Mouse (Mus musculus): ENCODE data around the gene C2cd6. TPM values are rescaled to one million over a fixed set of nuclear protein-coding genes. Genes with fewer than 3 reads are reported as not detected.

The C2cd6 gene
- polyA plus RNA-seq (2015; fragmentation: Nextera tagmentation; extraction: Ambion mirVana): not detected in 2 replicates

DNA sequence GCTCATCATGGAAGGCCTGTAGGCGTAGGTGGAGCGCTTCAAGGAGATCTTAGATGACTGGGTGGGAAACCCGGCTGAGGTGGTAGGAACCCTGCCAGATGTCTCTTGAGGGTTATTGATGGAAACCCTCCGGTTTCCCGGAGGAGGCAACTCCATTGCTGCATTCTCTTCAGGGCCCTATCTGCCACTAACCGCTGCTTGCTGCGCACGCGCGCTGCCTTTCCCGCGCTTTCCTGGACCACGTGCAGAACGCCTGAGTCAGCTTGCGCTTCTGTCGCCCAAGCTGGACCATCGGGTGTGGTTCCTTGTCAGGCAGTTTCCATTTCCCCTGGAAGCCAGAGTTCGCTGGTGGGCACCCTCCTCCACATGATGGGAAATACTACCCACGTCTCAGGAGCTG, at the start of gene C2cd6:
Gene C2cd6, minus strand, starts transcription at position 196 of the 400 bp plus-strand sequence.
- WGBS: 81% methylated on average over 19 of the region's 19 CpGs
- Histone ChIP-seq H3K9me3 (no peaks in the 10 kb centered on the region), H3K4me2 (no peak within 1 kb of the TSS), H3K9ac (no peak within 1 kb of the TSS), H3K4me1 (no peaks in the 10 kb centered on the region), H3K4me3 (no peak within 1 kb of the TSS), H3K36me3 (no peaks in the 10 kb centered on the region; the same call in 1 of the 2 replicates), H3K27ac (replicated peaks) (no peak within 1 kb of the TSS), H3K27me3 (replicated peaks) (no peaks in the 10 kb centered on the region)
- ATAC-seq (ENCODE audit: extremely low read depth, insufficient number of reproducible peaks, low FRiP score, low TSS enrichment): no peak

DNA sequence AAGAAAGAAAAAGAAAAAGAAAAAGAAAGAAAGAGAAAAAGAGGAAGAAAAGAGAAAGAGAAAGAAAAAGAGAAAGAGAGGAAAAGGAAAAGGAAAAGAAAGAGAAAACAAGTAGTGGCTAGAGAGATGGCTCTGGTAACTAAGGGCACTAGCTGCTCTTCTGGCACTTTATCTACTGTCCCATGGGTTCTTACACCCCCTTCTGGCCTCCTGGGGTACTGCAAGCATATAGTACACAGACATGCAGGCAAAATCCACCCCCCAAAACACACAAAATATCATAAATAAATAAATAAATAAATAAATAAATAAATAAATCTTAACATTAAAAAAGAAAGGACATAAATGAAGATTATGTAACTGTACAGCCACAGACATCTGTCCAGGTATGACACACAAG, 48.1 kb upstream of the C2cd6 start:
- no peaks in the 10 kb centered on the region for H3K36me3 ChIP-seq
- H3K9me3 ChIP-seq: no peaks in the 10 kb centered on the region
- no peak overlapping the region for H3K27ac ChIP-seq (replicated peaks)
- ATAC-seq (ENCODE audit: extremely low read depth, insufficient number of reproducible peaks, low FRiP score, low TSS enrichment): no peak
- H3K4me1 ChIP-seq: 0 out of 2 replicates have a peak, but pooled peaks cover 4% of the 10 kb centered on the region
- no peak overlapping the region for H3K9ac ChIP-seq
- H3K4me2 ChIP-seq: no peak overlapping the region
- no peak overlapping the region for H3K4me3 ChIP-seq
- H3K27me3 ChIP-seq (replicated peaks): no peaks in the 10 kb centered on the region; the same call in 1 of the 2 replicates

DNA sequence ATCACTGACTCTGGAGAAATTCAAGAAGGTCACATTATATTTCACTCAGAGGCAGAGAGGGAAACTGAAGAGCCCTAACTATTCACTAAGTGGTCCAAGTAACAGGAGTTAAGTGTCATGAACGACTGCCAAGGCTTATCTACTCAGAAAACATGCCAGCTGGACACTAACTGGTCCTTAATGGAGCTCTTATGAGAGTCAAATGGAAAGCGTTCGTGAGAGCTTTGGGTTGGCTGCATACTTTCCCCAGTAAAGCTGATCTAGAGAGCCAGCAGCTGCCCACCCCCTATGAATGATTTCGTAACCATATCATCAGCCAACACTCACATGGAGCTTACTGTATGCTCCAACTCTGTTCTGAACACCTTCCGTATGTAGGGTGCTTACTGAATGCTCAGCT, 39.7 kb upstream of the C2cd6 start:
- 32% methylated on average over 5 of the region's 5 CpGs for WGBS
- ATAC-seq (ENCODE audit: extremely low read depth, insufficient number of reproducible peaks, low FRiP score, low TSS enrichment): no peak; the same call in 1 of the 2 replicates
- peak overlapping the region; percentile 16; the same call in 1 of the 2 replicates for H3K4me2 ChIP-seq
- H3K27ac ChIP-seq (replicated peaks): no peak overlapping the region; the same call in 1 of the 2 replicates
- no peak overlapping the region for H3K4me3 ChIP-seq
- peaks cover 11% of the 10 kb centered on the region for H3K4me1 ChIP-seq
- no peaks in the 10 kb centered on the region for H3K36me3 ChIP-seq
- no peaks in the 10 kb centered on the region for H3K9me3 ChIP-seq
- no peak overlapping the region; the same call in 1 of the 2 replicates for H3K9ac ChIP-seq
- no peaks in the 10 kb centered on the region; the same call in none of the 2 replicates for H3K27me3 ChIP-seq (replicated peaks)

DNA sequence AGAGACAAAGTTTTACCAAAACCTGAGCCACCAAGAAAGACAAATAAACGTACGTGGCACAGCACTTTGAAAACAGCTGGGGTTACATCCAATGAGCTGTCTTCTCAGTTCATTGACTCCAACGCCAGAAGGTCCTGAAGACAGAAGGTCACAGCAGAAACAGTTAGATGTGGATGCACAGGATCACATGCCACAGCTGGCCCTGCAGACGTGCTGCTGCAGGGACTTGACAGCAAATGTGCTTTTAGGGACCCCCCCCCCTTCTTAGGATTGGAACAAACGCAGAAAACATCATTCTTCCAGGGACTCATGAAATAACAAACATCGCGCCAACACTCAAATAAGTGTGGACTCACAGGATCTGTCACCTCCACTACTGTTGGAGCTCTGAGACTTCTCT, 34.2 kb upstream of the C2cd6 start:
- Histone ChIP-seq H3K27ac (replicated peaks) (no peak overlapping the region), H3K4me3 (no peak overlapping the region), H3K9ac (no peak overlapping the region), H3K27me3 (replicated peaks) (no peaks in the 10 kb centered on the region; the same call in none of the 2 replicates), H3K4me2 (no peak overlapping the region), H3K9me3 (no peaks in the 10 kb centered on the region), H3K4me1 (peaks cover under 1% of the 10 kb centered on the region), H3K36me3 (no peaks in the 10 kb centered on the region)
- 63% methylated on average over 7 of the region's 7 CpGs for WGBS
- no peak for ATAC-seq (ENCODE audit: extremely low read depth, insufficient number of reproducible peaks, low FRiP score, low TSS enrichment)

DNA sequence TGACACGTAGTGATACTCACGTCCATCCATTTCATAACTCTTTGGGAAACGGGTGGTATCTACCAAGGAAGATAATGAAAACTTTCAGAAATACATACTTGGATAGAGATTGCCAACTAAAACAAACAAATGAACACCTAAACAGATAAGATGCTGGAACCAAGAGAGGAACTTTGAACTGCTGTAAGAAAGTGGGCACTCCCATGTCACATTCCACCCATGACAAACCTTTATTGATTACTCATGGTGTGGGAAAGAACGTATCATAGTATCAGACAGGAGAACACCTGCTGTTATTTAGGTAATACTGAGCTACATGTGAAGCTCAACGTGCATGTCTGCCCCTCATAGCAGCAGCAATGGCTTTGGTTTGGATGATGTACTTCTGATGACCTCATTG, 30.9 kb upstream of the C2cd6 start:
- Histone ChIP-seq H3K27me3 (replicated peaks) (no peaks in the 10 kb centered on the region; the same call in 1 of the 2 replicates), H3K36me3 (no peaks in the 10 kb centered on the region), H3K4me1 (peaks cover 2% of the 10 kb centered on the region), H3K27ac (replicated peaks) (no peak overlapping the region), H3K4me3 (no peak overlapping the region), H3K9me3 (no peaks in the 10 kb centered on the region), H3K4me2 (no peak overlapping the region), H3K9ac (no peak overlapping the region)
- ATAC-seq (ENCODE audit: extremely low read depth, insufficient number of reproducible peaks, low FRiP score, low TSS enrichment): no peak
- 61% methylated on average over 5 of the region's 5 CpGs for WGBS

DNA sequence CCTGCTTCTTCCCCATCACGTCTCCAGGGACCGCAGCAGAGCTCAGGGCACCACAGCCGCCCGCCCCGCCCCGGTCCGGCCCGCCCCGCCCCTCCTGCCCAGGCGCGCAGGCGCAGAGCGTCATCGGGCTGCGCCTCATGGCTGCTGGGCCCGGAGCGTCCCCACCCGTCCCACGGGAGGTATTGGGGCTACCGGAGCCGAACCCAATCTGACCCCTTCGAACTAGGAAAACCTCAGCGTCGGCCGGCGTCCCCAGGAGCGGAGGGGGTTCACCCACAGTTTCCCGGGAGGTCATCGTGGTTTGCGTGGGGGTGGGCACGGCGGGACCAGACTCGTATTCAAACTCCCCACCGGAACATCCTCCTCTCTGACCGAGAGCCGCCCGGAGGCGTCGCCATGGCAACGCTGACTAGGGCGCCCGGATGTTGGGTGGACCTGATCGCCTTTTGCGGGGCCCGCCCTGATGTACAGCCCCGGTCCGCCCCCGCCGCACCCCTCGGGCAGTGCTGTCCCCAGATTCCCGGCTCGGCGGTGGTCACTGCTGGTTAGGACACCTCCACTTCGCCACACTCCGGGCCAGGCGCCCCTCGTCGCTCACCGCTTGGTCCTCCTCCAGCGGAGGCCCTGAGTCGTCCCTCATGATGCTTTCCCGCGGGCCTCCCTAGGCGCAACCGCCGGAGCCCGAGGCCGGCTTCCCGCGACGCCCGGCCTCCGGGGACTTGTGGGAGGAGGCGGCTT, 25.2 kb upstream of the C2cd6 start, which contains the start of gene Tmem237:
Gene Tmem237, minus strand, starts transcription at position 689 of the 738 bp plus-strand sequence.
- Histone ChIP-seq H3K27ac (replicated peaks) (peak within 1 kb of the TSS; percentile 69), H3K27me3 (replicated peaks) (no peaks in the 10 kb centered on the region), H3K4me1 (peaks cover 12% of the 10 kb centered on the region), H3K9me3 (no peaks in the 10 kb centered on the region), H3K36me3 (peaks cover 5% of the 10 kb centered on the region; the same call in 1 of the 2 replicates), H3K4me3 (peak within 1 kb of the TSS; percentile 71), H3K4me2 (peak within 1 kb of the TSS; percentile 89), H3K9ac (peak within 1 kb of the TSS; percentile 86)
- ATAC-seq (ENCODE audit: extremely low read depth, insufficient number of reproducible peaks, low FRiP score, low TSS enrichment): peak; percentile 92
- WGBS: under 1% methylated on average over 74 of the region's 74 CpGs

DNA sequence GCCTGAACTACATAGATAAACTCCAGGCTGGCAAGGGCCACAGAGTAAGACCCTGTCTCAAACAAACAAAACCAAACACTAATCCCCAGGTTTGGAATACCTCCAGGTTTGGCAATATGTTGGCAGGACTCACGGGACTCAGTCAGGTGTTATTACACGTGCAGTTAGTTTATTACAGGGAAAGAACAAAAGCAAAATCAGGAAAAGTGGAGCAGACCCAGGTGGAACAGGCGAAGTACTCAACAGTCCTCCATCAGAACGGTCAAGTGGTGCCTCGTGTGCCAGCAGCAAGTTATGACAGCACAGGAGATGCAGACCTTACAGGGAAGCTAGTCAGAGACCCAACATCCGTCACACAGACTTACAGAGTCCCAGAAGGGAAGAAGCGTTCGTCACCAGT, 15.8 kb upstream of the C2cd6 start:
- 76% methylated on average over 8 of the region's 8 CpGs for WGBS

DNA sequence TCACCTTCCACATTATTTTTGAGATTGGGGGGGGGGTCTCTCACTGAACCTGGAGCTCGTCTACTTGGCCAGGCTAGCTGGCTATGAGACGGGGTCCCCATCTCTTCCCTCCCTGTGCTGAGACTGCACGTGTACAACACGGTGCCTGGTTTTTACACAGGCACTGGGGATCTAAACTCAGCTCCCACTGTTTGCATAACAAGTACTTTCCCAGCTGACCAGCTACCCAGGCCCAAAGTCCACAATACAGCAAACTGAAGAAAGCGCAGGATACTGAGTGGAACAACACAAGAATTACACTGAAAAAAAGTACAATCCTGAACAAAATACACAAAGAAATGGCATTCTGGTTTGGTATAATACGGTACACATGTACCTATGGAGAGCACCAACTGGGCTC, 7.4 kb upstream of the C2cd6 start:
- Histone ChIP-seq H3K27me3 (replicated peaks) (no peaks in the 10 kb centered on the region), H3K36me3 (peaks cover 35% of the 10 kb centered on the region), H3K4me1 (no peaks in the 10 kb centered on the region), H3K27ac (replicated peaks) (no peak overlapping the region), H3K4me3 (no peak overlapping the region), H3K9me3 (no peaks in the 10 kb centered on the region), H3K4me2 (no peak overlapping the region), H3K9ac (no peak overlapping the region)
- no peak for ATAC-seq (ENCODE audit: extremely low read depth, insufficient number of reproducible peaks, low FRiP score, low TSS enrichment)
- 83% methylated on average over 6 of the region's 6 CpGs for WGBS

More for the DNA sequence above, 15.8 kb upstream of the C2cd6 start:
- Histone ChIP-seq H3K27me3 (replicated peaks) (no peaks in the 10 kb centered on the region), H3K36me3 (peaks cover 60% of the 10 kb centered on the region), H3K9ac (no peak overlapping the region), H3K4me1 (no peaks in the 10 kb centered on the region), H3K27ac (replicated peaks) (no peak overlapping the region), H3K9me3 (no peaks in the 10 kb centered on the region), H3K4me3 (no peak overlapping the region), H3K4me2 (no peak overlapping the region)
- no peak for ATAC-seq (ENCODE audit: extremely low read depth, insufficient number of reproducible peaks, low FRiP score, low TSS enrichment)

DNA sequence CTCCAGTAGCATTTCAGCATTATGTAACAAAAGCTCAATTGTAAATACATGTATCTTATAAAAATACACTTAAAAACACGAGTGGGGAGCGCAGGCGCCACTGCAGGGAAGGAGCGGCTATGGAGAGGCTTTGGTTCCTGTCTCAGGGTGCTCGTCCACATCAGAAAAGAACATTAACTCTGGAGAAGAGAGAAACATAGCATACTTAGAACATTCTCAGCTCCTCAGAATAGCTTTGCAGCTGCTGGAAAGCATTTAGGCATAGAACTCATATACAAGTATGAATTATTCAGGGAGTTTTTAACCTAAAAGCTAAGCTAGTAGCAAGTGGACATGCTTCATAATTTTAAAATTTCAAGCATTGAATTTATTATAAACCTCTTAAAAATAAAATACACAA, 6.3 kb upstream of the C2cd6 start:
- Histone ChIP-seq H3K4me3 (no peak overlapping the region), H3K4me1 (no peaks in the 10 kb centered on the region), H3K9ac (no peak overlapping the region), H3K27me3 (replicated peaks) (no peaks in the 10 kb centered on the region), H3K27ac (replicated peaks) (no peak overlapping the region), H3K4me2 (no peak overlapping the region), H3K36me3 (peaks cover 28% of the 10 kb centered on the region), H3K9me3 (no peaks in the 10 kb centered on the region)
- no peak for ATAC-seq (ENCODE audit: extremely low read depth, insufficient number of reproducible peaks, low FRiP score, low TSS enrichment)
- WGBS: 89% methylated on average over 5 of the region's 5 CpGs

DNA sequence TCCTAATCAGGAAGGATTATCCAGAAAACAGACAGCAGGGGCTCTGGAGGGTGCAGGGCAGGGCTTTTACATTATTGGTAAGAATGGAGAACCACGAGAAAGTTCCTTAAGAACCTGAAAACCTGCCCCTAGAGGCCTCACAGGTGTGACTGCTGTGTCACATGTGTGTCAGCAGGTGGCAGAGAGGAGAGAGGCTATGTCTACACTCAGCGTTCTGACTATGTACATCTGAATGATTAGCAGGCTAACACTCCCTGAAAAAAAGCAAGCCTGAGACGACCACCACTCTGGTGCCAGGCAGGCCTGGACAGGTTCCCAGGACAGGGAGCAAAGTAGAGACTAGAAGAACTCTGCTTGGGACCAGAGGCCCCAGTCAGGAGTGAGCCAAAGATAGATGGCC, 23.8 kb downstream of the C2cd6 start:
- Histone ChIP-seq H3K4me1 (no peaks in the 10 kb centered on the region), H3K27ac (replicated peaks) (no peak overlapping the region), H3K4me3 (no peak overlapping the region), H3K4me2 (no peak overlapping the region), H3K36me3 (no peaks in the 10 kb centered on the region), H3K9ac (no peak overlapping the region), H3K27me3 (replicated peaks) (no peaks in the 10 kb centered on the region), H3K9me3 (no peaks in the 10 kb centered on the region)
- no peak for ATAC-seq (ENCODE audit: extremely low read depth, insufficient number of reproducible peaks, low FRiP score, low TSS enrichment)
- 32% methylated on average over 3 of the region's 3 CpGs for WGBS

DNA sequence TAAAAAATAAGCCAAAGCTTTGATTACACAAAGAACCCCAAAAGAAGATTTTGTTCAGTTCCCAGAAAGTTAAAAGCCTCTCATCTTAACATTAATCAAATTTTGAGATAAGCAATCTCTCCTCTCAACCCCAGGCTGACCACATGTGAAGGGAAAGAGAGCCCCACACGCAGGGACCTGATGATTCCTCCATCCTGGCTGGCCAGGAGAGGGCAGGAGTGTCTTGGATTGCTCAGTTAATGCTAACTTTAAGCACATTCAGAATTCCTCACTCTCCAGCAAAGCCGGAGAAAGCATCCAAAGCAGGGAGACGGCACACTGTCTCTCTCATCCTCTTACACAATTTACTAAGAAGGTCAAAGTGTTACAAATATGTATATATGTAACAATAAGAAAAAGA, 26.7 kb downstream of the C2cd6 start:
- Histone ChIP-seq H3K4me3 (no peak overlapping the region), H3K9me3 (no peaks in the 10 kb centered on the region), H3K36me3 (no peaks in the 10 kb centered on the region), H3K9ac (no peak overlapping the region), H3K4me1 (no peaks in the 10 kb centered on the region), H3K4me2 (no peak overlapping the region), H3K27me3 (replicated peaks) (no peaks in the 10 kb centered on the region), H3K27ac (replicated peaks) (no peak overlapping the region)
- 5% methylated on average over 3 of the region's 3 CpGs for WGBS
- no peak for ATAC-seq (ENCODE audit: extremely low read depth, insufficient number of reproducible peaks, low FRiP score, low TSS enrichment)

DNA sequence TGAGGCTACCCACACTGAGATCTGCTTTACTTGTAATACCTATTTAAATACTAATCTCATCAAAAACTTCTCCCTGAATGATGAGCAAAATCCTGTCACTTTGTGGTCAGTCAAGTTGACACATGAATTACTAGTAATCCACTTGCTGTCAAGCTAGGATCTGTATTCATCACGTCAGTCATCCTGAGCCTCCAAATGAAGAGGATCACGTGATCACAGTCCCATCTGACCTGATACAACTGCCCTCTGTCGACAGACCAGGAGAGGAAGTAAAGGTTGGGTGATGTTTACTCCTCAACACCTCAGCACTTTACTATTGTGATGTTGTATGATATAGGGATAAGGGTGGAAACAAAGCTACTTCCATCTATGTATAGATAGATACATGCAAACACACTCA, 31.0 kb downstream of the C2cd6 start:
- Histone ChIP-seq H3K27ac (replicated peaks) (no peak overlapping the region), H3K4me3 (no peak overlapping the region), H3K27me3 (replicated peaks) (no peaks in the 10 kb centered on the region), H3K36me3 (no peaks in the 10 kb centered on the region), H3K9ac (no peak overlapping the region), H3K9me3 (no peaks in the 10 kb centered on the region), H3K4me2 (no peak overlapping the region), H3K4me1 (no peaks in the 10 kb centered on the region)
- 55% methylated on average over 3 of the region's 3 CpGs for WGBS
- no peak for ATAC-seq (ENCODE audit: extremely low read depth, insufficient number of reproducible peaks, low FRiP score, low TSS enrichment)
